Mouse (Mus musculus) lung, postnatal 14 days (tissue): ENCODE measurements around the gene D10Jhu81e.

Experiments used
- DNase-seq: peaks from one replicate; pipeline ENCODE4 v3.0.0; 2021

D10Jhu81e gene

GRCm38 (mm10) chr10:78162646-78163045 lies 6.9 kb downstream of the D10Jhu81e start:
- DNase-seq, result no peak

- DNase-seq, result no peak
Measured at GRCm38 (mm10) chr10:78161096-78161495, 8.5 kb downstream of the D10Jhu81e start.

GRCm38 (mm10) chr10:78160369-78161095 lies 9.1 kb downstream of the D10Jhu81e start:
- no peak for DNase-seq

GRCm38 (mm10) chr10:78159906-78160305 lies 9.7 kb downstream of the D10Jhu81e start:
- peak; percentile 93 for DNase-seq

- peak; percentile 75 for DNase-seq
Measured at GRCm38 (mm10) chr10:78159252-78159878, 10.2 kb downstream of the D10Jhu81e start.

- DNase-seq, result no peak
Measured at GRCm38 (mm10) chr10:78158041-78158440, 11.5 kb downstream of the D10Jhu81e start.

GRCm38 (mm10) chr10:78156926-78157325 lies 12.7 kb downstream of the D10Jhu81e start:
- DNase-seq, result no peak

- DNase-seq, result no peak
Measured at GRCm38 (mm10) chr10:78148834-78149766, 20.5 kb downstream of the D10Jhu81e start.

- DNase-seq, result no peak
Measured at GRCm38 (mm10) chr10:78147908-78148441, 21.6 kb downstream of the D10Jhu81e start.

GRCm38 (mm10) chr10:78143727-78144505 lies 25.7 kb downstream of the D10Jhu81e start:
- DNase-seq, result no peak

- DNase-seq, result no peak
Measured at GRCm38 (mm10) chr10:78140843-78141242, 28.7 kb downstream of the D10Jhu81e start.

GRCm38 (mm10) chr10:78140251-78140600 lies 29.4 kb downstream of the D10Jhu81e start:
- DNase-seq, result no peak

GRCm38 (mm10) chr10:78139572-78140250 lies 29.9 kb downstream of the D10Jhu81e start:
- no peak for DNase-seq

- DNase-seq, result peak; percentile 68
Measured at GRCm38 (mm10) chr10:78138812-78139523, 30.6 kb downstream of the D10Jhu81e start.

GRCm38 (mm10) chr10:78137191-78137590 lies 32.4 kb downstream of the D10Jhu81e start:
- DNase-seq, result no peak

- no peak for DNase-seq
Measured at GRCm38 (mm10) chr10:78135947-78136346, 33.6 kb downstream of the D10Jhu81e start.

GRCm38 (mm10) chr10:78134975-78135798 lies 34.4 kb downstream of the D10Jhu81e start:
- peak; percentile 52 for DNase-seq

GRCm38 (mm10) chr10:78134400-78134799 lies 35.2 kb downstream of the D10Jhu81e start:
- DNase-seq, result no peak

GRCm38 (mm10) chr10:78129998-78130397 lies 39.6 kb downstream of the D10Jhu81e start:
- DNase-seq, result no peak

GRCm38 (mm10) chr10:78129423-78129822 lies 40.2 kb downstream of the D10Jhu81e start:
- peak; percentile 44 for DNase-seq
